Mouse (Mus musculus) kidney, adult 2 months (tissue): ENCODE results near the gene Kcmf1.

Experiments used
- CTCF ChIP-seq: fragments of 200-500 bp; conservative IDR thresholded peaks from 2 replicates; pipeline ENCODE4 v1.5.1; 2011; ENCODE audit warnings: low read depth, mild to moderate bottlenecking, control low read depth, low read length, moderate library complexity, mixed read lengths; ENCODE audit not compliant: insufficient read depth, insufficient read length
- POLR2A ChIP-seq: fragments of 200-500 bp; IDR thresholded peaks from one replicate; pipeline ENCODE4 v1.6.1; 2011; ENCODE audit warnings: low read depth, low read length, control low read depth

DNA sequence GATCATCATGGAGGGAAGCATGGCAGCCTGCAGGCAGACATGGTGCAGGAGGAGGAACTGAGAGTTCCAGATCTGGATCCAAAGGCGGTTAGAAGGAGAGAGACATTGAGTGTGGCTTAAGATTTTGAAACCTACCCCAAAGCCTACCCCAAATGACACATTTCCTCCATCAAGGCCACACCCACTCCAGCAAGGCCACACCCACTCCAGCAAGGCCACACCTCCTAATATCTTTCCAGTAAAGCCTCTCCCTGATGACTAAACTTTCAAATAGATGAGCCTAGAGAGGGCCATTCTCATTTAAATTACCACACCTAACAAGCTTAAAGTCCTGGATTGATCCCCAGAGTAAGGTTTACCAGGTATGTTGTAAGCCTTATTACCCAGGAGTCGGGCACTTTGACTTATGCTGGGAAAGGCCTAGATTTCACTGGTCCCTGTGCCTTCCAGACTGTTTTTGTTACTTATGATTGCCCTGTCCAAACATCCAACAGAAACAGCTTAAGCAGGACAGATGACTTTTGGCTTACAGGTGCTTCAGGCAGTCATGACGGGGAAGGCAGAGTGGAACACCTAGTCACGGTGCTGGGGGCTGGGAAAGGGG is 30.1 kb upstream of the Kcmf1 start:
- no peak for TF ChIP-seq CTCF
- no peak for TF ChIP-seq POLR2A
